In genomic region chr15:62334256-62335009, GRCm38 (mm10) we compare ENCODE assay signal across 19 mouse cellular contexts.
DNase-seq lines count a peak whose midpoint lies in the region; ATAC-seq and TF ChIP-seq lines count a peak whose summit lies in the region.
"Had no signal": no experiment of that assay in that cellular context is flagged by ENCODE, and none has a peak within 500 bp of the region (broad histone marks: within the 10 kb centered on the region; RNA-seq: fewer than 3 reads in every experiment).

No protein-coding gene starts in this region.

- no peak for TF ChIP-seq EP300 in heart, postnatal 0 days (IDR thresholded peaks at IDR 0.05; ENCODE audit: low read depth)
- TF ChIP-seq EP300 in stomach, postnatal 0 days (optimal IDR thresholded peaks at IDR 0.05), result no peak

- H3K4me3 ChIP-seq in heart, postnatal 0 days (ENCODE audit: low read depth, low read length), result no peak overlapping the region
- H3K4me3 ChIP-seq in neural tube, embryonic 15.5 days (replicated peaks), result no peak overlapping the region
- H3K4me3 ChIP-seq in stomach, postnatal 0 days (ENCODE audit: low read depth, low read length), result no peak overlapping the region
- H3K4me3 ChIP-seq: embryonic facial prominence, embryonic 15.5 days; hindbrain, embryonic 12.5 days; limb, embryonic 12.5 days; megakaryocyte, embryonic 14.5 days had no signal

- no peak overlapping the region for H3K4me2 ChIP-seq in heart, postnatal 0 days (ENCODE audit: low read depth, low read length)
- H3K4me2 ChIP-seq in neural tube, embryonic 15.5 days, result no peak overlapping the region
- no peak overlapping the region for H3K4me2 ChIP-seq in stomach, postnatal 0 days (replicated peaks; ENCODE audit: low read depth)
- H3K4me2 ChIP-seq: embryonic facial prominence, embryonic 15.5 days; hindbrain, embryonic 12.5 days; limb, embryonic 12.5 days; lung, embryonic 14.5 days had no signal

- H3K27ac ChIP-seq in heart, postnatal 0 days (ENCODE audit: low read depth), result 0 out of 2 replicates have a peak overlapping the region, but pooled peaks have one; percentile 2
- no peak overlapping the region for H3K27ac ChIP-seq in neural tube, embryonic 15.5 days (replicated peaks)
- no peak overlapping the region for H3K27ac ChIP-seq in stomach, postnatal 0 days (replicated peaks)
- H3K27ac ChIP-seq: embryonic facial prominence, embryonic 15.5 days; hindbrain, embryonic 12.5 days; limb, embryonic 12.5 days had no signal

- ATAC-seq in heart, postnatal 0 days (ENCODE audit: insufficient read depth, low read depth), result no peak
- ATAC-seq in neural tube, embryonic 15.5 days (ENCODE audit: low FRiP score), result no peak
- ATAC-seq in stomach, postnatal 0 days (ENCODE audit: low FRiP score, low TSS enrichment), result no peak
- ATAC-seq: forebrain, embryonic 14.5 days; intestine, embryonic 16.5 days had no signal

- H3K27me3 ChIP-seq in heart, postnatal 0 days (ENCODE audit: control insufficient read depth, insufficient read depth, low read length), result no peaks in the 10 kb centered on the region
- no peaks in the 10 kb centered on the region for H3K27me3 ChIP-seq in neural tube, embryonic 15.5 days (replicated peaks)
- no peaks in the 10 kb centered on the region for H3K27me3 ChIP-seq in stomach, postnatal 0 days (ENCODE audit: control insufficient read depth, insufficient read depth, low read length)
- H3K27me3 ChIP-seq: embryonic facial prominence, embryonic 15.5 days; hindbrain, embryonic 12.5 days; limb, embryonic 12.5 days; megakaryocyte, embryonic 14.5 days had no signal

- peaks cover 4% of the 10 kb centered on the region; the same call in 1 of the 2 replicates for H3K4me1 ChIP-seq in heart, postnatal 0 days (ENCODE audit: control insufficient read depth, insufficient read depth)
- no peaks in the 10 kb centered on the region for H3K4me1 ChIP-seq in neural tube, embryonic 15.5 days
- H3K4me1 ChIP-seq in stomach, postnatal 0 days (replicated peaks; ENCODE audit: control insufficient read depth, insufficient read depth), result no peaks in the 10 kb centered on the region
- H3K4me1 ChIP-seq: embryonic facial prominence, embryonic 15.5 days; hindbrain, embryonic 12.5 days; limb, embryonic 12.5 days had no signal

- H3K36me3 ChIP-seq in heart, postnatal 0 days (replicated peaks; ENCODE audit: control insufficient read depth, insufficient read depth, low read length), result no peaks in the 10 kb centered on the region
- H3K36me3 ChIP-seq in neural tube, embryonic 15.5 days, result no peaks in the 10 kb centered on the region
- H3K36me3 ChIP-seq in stomach, postnatal 0 days (ENCODE audit: control insufficient read depth, insufficient read depth, low read length), result no peaks in the 10 kb centered on the region
- H3K36me3 ChIP-seq: embryonic facial prominence, embryonic 15.5 days; hindbrain, embryonic 12.5 days; limb, embryonic 12.5 days had no signal

- peak; percentile 34 for DNase-seq in heart, postnatal 0 days (ENCODE audit: low spot score)
- no peak for DNase-seq in heart, postnatal 25 days (ENCODE audit: low spot score)
- peak; percentile 6 for DNase-seq in neural tube, embryonic 10.5 days (ENCODE audit: extremely low spot score, low spot score)
- peak; percentile 19 for DNase-seq in R1 (ENCODE audit: low read depth, low spot score)
- peak; percentile 14 for DNase-seq in stomach, postnatal 0 days (ENCODE audit: low spot score)
- DNase-seq in embryo, embryonic 10.5 days (ENCODE audit: low spot score), result no peak
- no peak for DNase-seq in right cerebral cortex, adult 18-20 months
- DNase-seq: cerebellum, adult 11-12 months; kidney, postnatal 14 days; layer of hippocampus, postnatal 36 days; lung, embryonic 14.5 days; right cerebral cortex, postnatal 14 days had no signal

- TF ChIP-seq CTCF in heart, postnatal 0 days (IDR thresholded peaks at IDR 0.05; ENCODE audit: low read depth), result no peak
- TF ChIP-seq CTCF in stomach, postnatal 0 days (IDR thresholded peaks at IDR 0.05; ENCODE audit: low read depth), result peak; percentile 35

- no peaks in the 10 kb centered on the region for H3K9me3 ChIP-seq in heart, postnatal 0 days (replicated peaks; ENCODE audit: control insufficient read depth, low read length)
- H3K9me3 ChIP-seq in neural tube, embryonic 15.5 days (replicated peaks), result no peaks in the 10 kb centered on the region
- H3K9me3 ChIP-seq in stomach, postnatal 0 days (ENCODE audit: control insufficient read depth, low read length), result no peaks in the 10 kb centered on the region
- H3K9me3 ChIP-seq: embryonic facial prominence, embryonic 15.5 days; hindbrain, embryonic 12.5 days; limb, embryonic 12.5 days; megakaryocyte, embryonic 14.5 days had no signal

- 52% methylated on average over 4 of the region's 4 CpGs for WGBS in heart, postnatal 0 days
- 94% methylated on average over 4 of the region's 4 CpGs for WGBS in neural tube, embryonic 15.5 days
- WGBS in stomach, postnatal 0 days, result 79% methylated on average over 4 of the region's 4 CpGs

- H3K9ac ChIP-seq in heart, postnatal 0 days (replicated peaks; ENCODE audit: low read depth, low read length), result no peak overlapping the region
- H3K9ac ChIP-seq in neural tube, embryonic 15.5 days (replicated peaks), result no peak overlapping the region
- no peak overlapping the region for H3K9ac ChIP-seq in stomach, postnatal 0 days (ENCODE audit: low read length)
- H3K9ac ChIP-seq: embryonic facial prominence, embryonic 15.5 days; hindbrain, embryonic 12.5 days; limb, embryonic 12.5 days; lung, embryonic 14.5 days had no signal

- intact Hi-C loops in heart, postnatal 25 days (cut with DNase I), result loop anchor here (2.0 kb wide), 1 partner anchor 348 kb away; no protein-coding TSS in a partner anchor

Comparison
In these comparisons a context has a peak if more than half of its experiments do, and no peak if none do; other contexts are left out.
1. DNase-seq: peak in heart, postnatal 0 days (single experiment), neural tube, embryonic 10.5 days (single experiment), R1 (single experiment) and stomach, postnatal 0 days (single experiment); none in heart, postnatal 25 days (single experiment), embryo, embryonic 10.5 days (single experiment) and right cerebral cortex, adult 18-20 months (single experiment).